Mouse (Mus musculus): ENCODE data around the gene Trak1. TPM values are rescaled to one million over a fixed set of nuclear protein-coding genes. Genes with fewer than 3 reads are reported as not detected.

The Trak1 gene
- polyA plus RNA-seq, 1 experiment from 2014 or later, result 60.0 TPM

DNA sequence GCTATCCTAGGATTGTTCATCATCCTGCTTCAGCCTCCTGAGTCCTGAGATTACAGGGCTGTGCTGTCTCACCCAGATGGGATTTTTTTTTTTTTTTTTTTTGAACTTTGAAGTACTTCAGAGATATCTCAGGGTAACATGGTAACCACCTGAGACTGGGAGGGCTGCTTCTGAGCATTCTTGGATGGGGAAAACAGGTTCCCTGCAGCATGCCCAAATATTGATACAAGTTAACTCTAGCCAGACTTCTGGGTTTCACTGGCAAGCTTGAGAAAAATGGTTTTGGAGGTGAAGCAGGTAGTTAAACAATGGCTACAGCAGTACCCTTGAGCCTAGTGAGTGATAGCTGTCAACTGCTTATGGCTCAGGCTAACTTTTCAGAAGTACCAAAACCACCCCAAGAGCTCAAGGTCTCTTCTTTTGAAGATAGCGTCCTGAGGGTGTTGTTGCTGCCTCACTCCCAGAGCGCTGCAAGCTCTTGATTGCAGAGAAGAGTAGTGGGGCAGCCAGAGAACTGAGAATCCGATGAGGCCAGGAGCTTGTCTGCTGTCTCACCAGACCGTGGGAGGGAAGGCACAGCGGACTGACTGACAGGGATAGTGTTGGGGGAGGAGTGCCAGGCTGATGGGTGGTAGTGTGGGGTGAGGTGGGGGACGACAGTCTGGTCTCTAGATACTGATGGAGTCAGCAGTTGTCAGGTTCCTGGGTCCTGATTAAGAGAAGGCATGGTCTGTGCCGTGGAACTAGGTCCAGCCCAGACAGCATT is 119.8 kb downstream of the Trak1 start:
- no peaks in the 10 kb centered on the region for H3K36me3 ChIP-seq (ENCODE audit: control insufficient read depth, insufficient read depth, low read length)
- H3K4me1 ChIP-seq (ENCODE audit: control insufficient read depth, insufficient read depth, low read length), result no peaks in the 10 kb centered on the region
- H3K4me2 ChIP-seq (ENCODE audit: low read depth, low read length), result no peak overlapping the region
- H3K27me3 ChIP-seq (ENCODE audit: control insufficient read depth, insufficient read depth, low read length), result no peaks in the 10 kb centered on the region
- no peak overlapping the region for H3K4me3 ChIP-seq (ENCODE audit: low read depth, low read length)
- H3K9ac ChIP-seq (replicated peaks; ENCODE audit: low read depth, low read length), result no peak overlapping the region
- ATAC-seq (ENCODE audit: low read depth), result no peak
- no peak overlapping the region for H3K27ac ChIP-seq (ENCODE audit: low read depth, low read length)
- 87% methylated on average over 7 of the region's 7 CpGs for WGBS
- no peaks in the 10 kb centered on the region for H3K9me3 ChIP-seq (ENCODE audit: control insufficient read depth, low read length)

DNA sequence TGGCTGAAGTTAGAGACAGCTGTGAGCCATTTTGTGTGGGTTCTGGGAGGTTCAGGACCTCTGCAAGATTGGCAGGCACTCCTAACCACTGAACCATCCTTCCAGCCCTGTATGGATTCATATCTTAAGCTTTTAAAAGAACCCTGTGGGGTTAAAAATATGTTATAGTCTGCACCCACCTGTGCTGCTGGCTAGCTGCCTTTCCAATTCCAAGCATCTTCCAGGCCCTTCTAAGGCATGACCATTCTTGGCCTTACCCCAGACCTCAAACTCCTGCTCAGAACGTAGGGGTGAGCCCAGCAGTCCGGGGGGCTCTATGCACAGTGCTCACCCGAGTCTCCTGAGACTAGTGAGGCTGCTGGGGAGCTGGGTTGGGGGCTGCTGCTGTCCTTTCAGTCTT is 121.7 kb downstream of the Trak1 start:
- no peaks in the 10 kb centered on the region for H3K9me3 ChIP-seq (ENCODE audit: control insufficient read depth, low read length)
- H3K4me3 ChIP-seq (ENCODE audit: low read depth, low read length), result no peak overlapping the region
- no peaks in the 10 kb centered on the region for H3K36me3 ChIP-seq (ENCODE audit: control insufficient read depth, insufficient read depth, low read length)
- no peaks in the 10 kb centered on the region for H3K4me1 ChIP-seq (ENCODE audit: control insufficient read depth, insufficient read depth, low read length)
- no peaks in the 10 kb centered on the region for H3K27me3 ChIP-seq (ENCODE audit: control insufficient read depth, insufficient read depth, low read length)
- WGBS, result 86% methylated on average over 3 of the region's 3 CpGs
- H3K9ac ChIP-seq (replicated peaks; ENCODE audit: low read depth, low read length), result no peak overlapping the region
- no peak for ATAC-seq (ENCODE audit: low read depth)
- no peak overlapping the region for H3K27ac ChIP-seq (ENCODE audit: low read depth, low read length)
- H3K4me2 ChIP-seq (ENCODE audit: low read depth, low read length), result no peak overlapping the region

DNA sequence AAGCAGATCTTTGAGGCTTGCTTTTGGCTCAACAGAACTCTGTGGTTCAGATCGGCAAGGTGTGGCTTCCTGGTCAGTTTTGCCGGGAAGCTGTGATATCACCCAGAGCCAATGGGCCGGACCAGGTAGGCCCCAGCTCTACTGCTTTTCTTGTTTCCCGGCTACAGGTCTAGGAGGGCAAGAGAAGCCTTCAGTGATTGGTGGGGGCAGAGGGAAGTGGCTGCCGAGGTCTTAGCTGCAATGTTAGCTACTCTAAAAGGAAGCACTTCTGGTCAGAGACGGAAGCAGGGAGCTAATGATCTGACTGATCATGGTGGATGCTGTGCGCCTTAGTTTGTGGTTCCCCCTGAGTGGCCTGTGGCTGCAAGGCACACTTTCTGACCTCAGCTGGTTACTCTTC is 122.3 kb downstream of the Trak1 start:
- Histone ChIP-seq H3K9me3 (ENCODE audit: control insufficient read depth, low read length) (no peaks in the 10 kb centered on the region), H3K9ac (replicated peaks; ENCODE audit: low read depth, low read length) (no peak overlapping the region), H3K4me3 (ENCODE audit: low read depth, low read length) (no peak overlapping the region), H3K4me1 (ENCODE audit: control insufficient read depth, insufficient read depth, low read length) (no peaks in the 10 kb centered on the region), H3K4me2 (ENCODE audit: low read depth, low read length) (no peak overlapping the region), H3K27me3 (ENCODE audit: control insufficient read depth, insufficient read depth, low read length) (no peaks in the 10 kb centered on the region), H3K36me3 (ENCODE audit: control insufficient read depth, insufficient read depth, low read length) (no peaks in the 10 kb centered on the region), H3K27ac (ENCODE audit: low read depth, low read length) (no peak overlapping the region)
- 89% methylated on average over 7 of the region's 7 CpGs for WGBS
- no peak for ATAC-seq (ENCODE audit: low read depth)

DNA sequence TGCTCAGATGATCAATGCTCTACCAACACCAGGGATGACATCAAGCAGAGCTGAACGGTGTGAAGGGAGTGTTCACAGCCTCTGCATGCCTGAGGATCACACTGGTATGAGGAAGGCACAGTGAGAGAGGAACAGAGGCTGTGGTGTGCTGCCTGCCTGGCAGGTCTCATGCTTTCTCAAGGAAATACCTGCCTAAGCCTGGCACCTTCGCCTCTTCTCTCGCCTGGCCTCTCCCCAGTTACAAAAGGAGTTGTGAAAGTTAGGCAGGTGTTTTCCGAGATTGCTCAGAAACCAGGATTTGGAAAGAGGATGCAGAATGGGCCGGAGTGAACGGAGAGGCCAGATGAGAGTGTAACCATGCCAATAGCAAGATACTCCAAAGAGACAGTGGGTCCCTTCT is 123.5 kb downstream of the Trak1 start:
- Histone ChIP-seq H3K36me3 (ENCODE audit: control insufficient read depth, insufficient read depth, low read length) (no peaks in the 10 kb centered on the region), H3K9me3 (ENCODE audit: control insufficient read depth, low read length) (no peaks in the 10 kb centered on the region), H3K27ac (ENCODE audit: low read depth, low read length) (no peak overlapping the region), H3K4me1 (ENCODE audit: control insufficient read depth, insufficient read depth, low read length) (no peaks in the 10 kb centered on the region), H3K9ac (replicated peaks; ENCODE audit: low read depth, low read length) (no peak overlapping the region), H3K4me3 (ENCODE audit: low read depth, low read length) (no peak overlapping the region), H3K4me2 (ENCODE audit: low read depth, low read length) (no peak overlapping the region), H3K27me3 (ENCODE audit: control insufficient read depth, insufficient read depth, low read length) (no peaks in the 10 kb centered on the region)
- no peak for ATAC-seq (ENCODE audit: low read depth)
- 97% methylated on average over 6 of the region's 6 CpGs for WGBS

DNA sequence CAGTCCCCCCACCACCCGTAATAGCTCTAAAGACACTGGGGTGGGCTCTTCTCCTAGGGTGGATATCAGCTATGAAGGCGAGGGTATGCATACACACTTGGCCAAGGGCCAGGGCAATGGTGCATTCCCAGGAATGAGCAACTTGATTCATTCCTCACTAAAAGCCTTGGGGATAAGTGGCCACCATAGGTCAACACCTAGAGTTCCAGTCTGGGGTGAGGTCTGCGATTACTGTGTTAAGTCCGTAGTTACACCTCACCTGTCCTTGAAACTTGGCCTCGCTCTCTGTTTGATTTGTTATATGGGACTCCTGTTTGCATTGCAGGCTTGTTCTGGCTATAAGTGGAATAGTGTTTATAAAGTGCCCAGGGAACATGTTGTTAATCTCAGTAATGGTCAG is 125.1 kb downstream of the Trak1 start:
- H3K9me3 ChIP-seq (ENCODE audit: control insufficient read depth, low read length), result no peaks in the 10 kb centered on the region
- no peak overlapping the region for H3K4me3 ChIP-seq (ENCODE audit: low read depth, low read length)
- H3K9ac ChIP-seq (replicated peaks; ENCODE audit: low read depth, low read length), result no peak overlapping the region
- H3K27me3 ChIP-seq (ENCODE audit: control insufficient read depth, insufficient read depth, low read length), result no peaks in the 10 kb centered on the region
- no peaks in the 10 kb centered on the region for H3K36me3 ChIP-seq (ENCODE audit: control insufficient read depth, insufficient read depth, low read length)
- no peaks in the 10 kb centered on the region for H3K4me1 ChIP-seq (ENCODE audit: control insufficient read depth, insufficient read depth, low read length)
- H3K4me2 ChIP-seq (ENCODE audit: low read depth, low read length), result no peak overlapping the region
- no peak overlapping the region for H3K27ac ChIP-seq (ENCODE audit: low read depth, low read length)
- no peak for ATAC-seq (ENCODE audit: low read depth)
- 79% methylated on average over 5 of the region's 5 CpGs for WGBS

DNA sequence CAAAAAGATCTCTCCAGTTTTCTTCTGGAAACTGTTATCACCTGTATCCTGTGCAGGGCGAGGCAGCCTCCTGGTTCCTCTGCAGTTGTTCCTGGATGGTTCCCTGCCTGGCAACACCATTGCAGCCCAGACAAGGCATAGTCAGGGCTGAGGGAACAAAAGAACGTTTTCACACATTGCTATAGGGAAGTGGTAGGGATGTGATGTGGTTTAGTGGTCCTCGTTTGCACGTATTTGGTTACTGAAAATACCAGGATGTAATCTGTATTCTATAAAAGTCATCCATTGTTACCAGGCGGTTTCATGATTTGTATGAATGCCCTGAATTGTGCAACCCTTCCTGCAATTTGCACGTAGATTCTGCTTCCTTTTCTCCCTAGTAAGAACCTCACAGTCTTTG is 126.3 kb downstream of the Trak1 start:
- 85% methylated on average over 6 of the region's 6 CpGs for WGBS
- no peak for ATAC-seq (ENCODE audit: low read depth)
- Histone ChIP-seq H3K27me3 (ENCODE audit: control insufficient read depth, insufficient read depth, low read length) (no peaks in the 10 kb centered on the region), H3K4me2 (ENCODE audit: low read depth, low read length) (no peak overlapping the region), H3K9me3 (ENCODE audit: control insufficient read depth, low read length) (no peaks in the 10 kb centered on the region), H3K36me3 (ENCODE audit: control insufficient read depth, insufficient read depth, low read length) (no peaks in the 10 kb centered on the region), H3K27ac (ENCODE audit: low read depth, low read length) (no peak overlapping the region), H3K9ac (replicated peaks; ENCODE audit: low read depth, low read length) (no peak overlapping the region), H3K4me3 (ENCODE audit: low read depth, low read length) (no peak overlapping the region), H3K4me1 (ENCODE audit: control insufficient read depth, insufficient read depth, low read length) (no peaks in the 10 kb centered on the region)

DNA sequence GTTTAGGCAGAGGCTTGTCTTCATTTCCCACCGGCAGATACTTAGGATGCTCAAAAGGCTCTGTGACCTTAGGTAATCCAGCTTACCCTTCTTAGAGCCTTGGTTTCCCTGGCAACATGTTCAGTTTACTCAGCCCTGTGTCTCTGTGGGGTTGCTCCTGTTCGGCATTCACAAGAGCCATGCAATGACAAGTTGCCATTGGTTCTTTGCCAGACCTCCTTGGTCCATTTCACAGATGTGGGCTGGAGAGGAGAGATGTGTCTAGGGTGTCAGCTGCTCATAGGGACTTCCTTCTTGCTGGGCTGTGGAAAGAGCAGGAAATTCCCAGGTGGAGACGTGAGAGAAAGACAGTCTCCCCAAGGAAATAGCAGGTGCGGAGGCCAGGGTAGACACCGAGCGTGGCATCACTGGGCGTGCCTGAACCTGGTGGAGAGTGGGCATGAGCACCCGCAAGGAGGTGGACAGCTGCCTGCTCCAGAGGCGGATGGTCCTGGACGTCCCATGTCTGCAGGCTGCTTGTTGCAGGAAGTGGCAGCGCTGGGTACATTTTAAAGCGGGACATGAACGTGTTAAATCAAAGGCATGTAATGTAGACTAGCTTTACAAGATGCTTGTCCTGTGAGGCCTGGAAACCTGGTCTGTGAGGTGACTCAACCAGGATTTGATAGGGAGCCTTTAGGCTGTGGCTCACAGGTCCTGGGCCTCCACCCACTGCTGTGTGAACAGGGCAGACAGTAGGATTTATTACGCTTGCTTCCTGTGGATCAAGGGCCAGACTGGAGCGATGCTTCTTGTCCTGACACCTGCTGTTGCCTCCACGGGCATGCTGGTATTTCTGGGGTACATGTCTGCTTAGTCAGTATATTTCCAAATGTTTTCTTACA is 127.2 kb downstream of the Trak1 start:
- Histone ChIP-seq H3K9ac (replicated peaks; ENCODE audit: low read depth, low read length) (no peak overlapping the region), H3K9me3 (ENCODE audit: control insufficient read depth, low read length) (no peaks in the 10 kb centered on the region), H3K27me3 (ENCODE audit: control insufficient read depth, insufficient read depth, low read length) (no peaks in the 10 kb centered on the region), H3K27ac (ENCODE audit: low read depth, low read length) (no peak overlapping the region), H3K4me3 (ENCODE audit: low read depth, low read length) (no peak overlapping the region), H3K4me1 (ENCODE audit: control insufficient read depth, insufficient read depth, low read length) (no peaks in the 10 kb centered on the region), H3K4me2 (ENCODE audit: low read depth, low read length) (no peak overlapping the region), H3K36me3 (ENCODE audit: control insufficient read depth, insufficient read depth, low read length) (no peaks in the 10 kb centered on the region)
- no peak for ATAC-seq (ENCODE audit: low read depth)
- 78% methylated on average over 16 of the region's 16 CpGs for WGBS

DNA sequence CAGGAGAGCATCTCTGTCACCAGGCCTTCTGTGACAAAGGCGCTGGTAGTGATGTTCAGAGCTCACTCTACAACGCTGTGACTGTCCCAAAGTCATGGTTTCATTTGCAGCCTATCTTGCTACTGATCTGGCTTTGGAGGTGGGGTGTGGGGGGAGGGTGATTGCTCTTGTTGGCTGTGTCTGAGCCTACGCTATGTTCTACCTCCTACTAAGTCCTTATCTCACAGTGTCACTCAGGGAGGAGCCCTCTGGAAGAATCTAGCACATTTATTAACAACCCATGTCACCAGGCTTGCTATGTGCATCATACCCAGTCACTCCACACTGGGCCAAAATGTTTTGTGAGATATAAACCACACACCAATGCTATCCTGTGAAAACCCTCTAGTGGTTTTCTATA is 129.1 kb downstream of the Trak1 start:
- no peaks in the 10 kb centered on the region for H3K4me1 ChIP-seq (ENCODE audit: control insufficient read depth, insufficient read depth, low read length)
- H3K4me3 ChIP-seq (ENCODE audit: low read depth, low read length), result no peak overlapping the region
- no peaks in the 10 kb centered on the region for H3K36me3 ChIP-seq (ENCODE audit: control insufficient read depth, insufficient read depth, low read length)
- WGBS, result 88% methylated on average over 3 of the region's 3 CpGs
- no peak overlapping the region for H3K27ac ChIP-seq (ENCODE audit: low read depth, low read length)
- H3K9ac ChIP-seq (replicated peaks; ENCODE audit: low read depth, low read length), result no peak overlapping the region
- no peak overlapping the region for H3K4me2 ChIP-seq (ENCODE audit: low read depth, low read length)
- H3K9me3 ChIP-seq (ENCODE audit: control insufficient read depth, low read length), result no peaks in the 10 kb centered on the region
- no peak for ATAC-seq (ENCODE audit: low read depth)
- H3K27me3 ChIP-seq (ENCODE audit: control insufficient read depth, insufficient read depth, low read length), result no peaks in the 10 kb centered on the region

DNA sequence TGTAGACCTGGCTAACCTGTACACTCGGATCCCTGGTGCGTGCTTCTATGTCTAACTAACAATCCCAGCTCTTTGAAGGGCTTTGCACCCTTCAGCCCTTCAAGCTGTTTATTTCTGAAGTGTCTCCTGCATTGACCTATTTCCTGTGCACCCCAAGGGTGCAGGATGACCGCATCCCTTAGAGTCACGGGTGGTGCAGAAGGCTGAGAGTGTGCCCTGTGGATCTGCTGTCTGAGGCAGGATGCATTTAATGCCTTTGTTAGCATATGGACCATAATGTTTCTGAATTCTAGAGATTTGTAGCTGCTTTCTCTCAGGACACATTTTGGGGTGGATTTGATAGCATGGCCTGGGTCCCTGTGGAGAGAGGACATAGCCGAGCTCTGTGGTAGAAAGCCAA is 129.6 kb downstream of the Trak1 start:
- Histone ChIP-seq H3K9ac (replicated peaks; ENCODE audit: low read depth, low read length) (no peak overlapping the region), H3K27ac (ENCODE audit: low read depth, low read length) (no peak overlapping the region), H3K4me2 (ENCODE audit: low read depth, low read length) (no peak overlapping the region)

More for the DNA sequence above, 129.6 kb downstream of the Trak1 start:
- Histone ChIP-seq H3K4me3 (ENCODE audit: low read depth, low read length) (no peak overlapping the region), H3K4me1 (ENCODE audit: control insufficient read depth, insufficient read depth, low read length) (no peaks in the 10 kb centered on the region), H3K36me3 (ENCODE audit: control insufficient read depth, insufficient read depth, low read length) (no peaks in the 10 kb centered on the region), H3K27me3 (ENCODE audit: control insufficient read depth, insufficient read depth, low read length) (no peaks in the 10 kb centered on the region), H3K9me3 (ENCODE audit: control insufficient read depth, low read length) (no peaks in the 10 kb centered on the region)
- no peak for ATAC-seq (ENCODE audit: low read depth)
- 87% methylated on average over 5 of the region's 5 CpGs for WGBS
